Mouse (Mus musculus) hindbrain, embryonic 10.5 days (tissue): Measurements from ENCODE around the gene Cracr2b. TPM values are rescaled to one million over a fixed set of nuclear protein-coding genes. Genes with fewer than 3 reads are reported as not detected.
A peak's percentile ranks its signal among the peaks of the same experiment; 100 is the strongest.

Experiments used
- DNase-seq: peaks from one replicate; pipeline ENCODE4 v3.0.0-alpha.2; 2017; ENCODE audit warnings: low spot score
- H3K27ac ChIP-seq: fragments of 300-500 bp; sonication (generic); 2 replicates; pipeline ENCODE4 v1.5.1; 2016; ENCODE audit warnings: mild to moderate bottlenecking, moderate library complexity
- H3K27me3 ChIP-seq: fragments of 300-500 bp; sonication (generic); 2 replicates; pipeline ENCODE4 v1.6.1; 2016; ENCODE audit warnings: mild to moderate bottlenecking; ENCODE audit not compliant: poor library complexity, insufficient read depth, severe bottlenecking
- H3K36me3 ChIP-seq: fragments of 300-500 bp; sonication (generic); 2 replicates; pipeline ENCODE4 v1.6.1; 2016; ENCODE audit warnings: mild to moderate bottlenecking, moderate library complexity
- H3K4me1 ChIP-seq: fragments of 300-500 bp; sonication (generic); replicated peaks from 2 replicates; pipeline ENCODE4 v1.6.1; 2016; ENCODE audit warnings: mild to moderate bottlenecking
- H3K4me3 ChIP-seq: fragments of 300-500 bp; sonication (generic); 2 replicates; pipeline ENCODE4 v1.5.1; 2016; ENCODE audit warnings: mild to moderate bottlenecking, moderate library complexity
- H3K9me3 ChIP-seq: fragments of 300-500 bp; sonication (generic); 2 replicates; pipeline ENCODE4 v1.6.1; 2016; ENCODE audit warnings: mild to moderate bottlenecking, moderate library complexity
- WGBS: fragments of 180-500 bp; shearing (Covaris S2); methylation state at CpG from one replicate; pipeline ENCODE4 v1.1.7; 2016; 5-methylcytosine and 5-hydroxymethylcytosine counted together
- polyA plus RNA-seq: library from polyadenylated mRNA; unstranded; fragments of >200 nt; fragmentation: Nextera tagmentation; extraction: Ambion mirVana; gene quantifications from 2 replicates; pipeline ENCODE4 v1.2.1, GENCODE M21; 2016

Gene Cracr2b
- polyA plus RNA-seq, 1 experiment from 2014 or later, result 8.1 TPM

DNA sequence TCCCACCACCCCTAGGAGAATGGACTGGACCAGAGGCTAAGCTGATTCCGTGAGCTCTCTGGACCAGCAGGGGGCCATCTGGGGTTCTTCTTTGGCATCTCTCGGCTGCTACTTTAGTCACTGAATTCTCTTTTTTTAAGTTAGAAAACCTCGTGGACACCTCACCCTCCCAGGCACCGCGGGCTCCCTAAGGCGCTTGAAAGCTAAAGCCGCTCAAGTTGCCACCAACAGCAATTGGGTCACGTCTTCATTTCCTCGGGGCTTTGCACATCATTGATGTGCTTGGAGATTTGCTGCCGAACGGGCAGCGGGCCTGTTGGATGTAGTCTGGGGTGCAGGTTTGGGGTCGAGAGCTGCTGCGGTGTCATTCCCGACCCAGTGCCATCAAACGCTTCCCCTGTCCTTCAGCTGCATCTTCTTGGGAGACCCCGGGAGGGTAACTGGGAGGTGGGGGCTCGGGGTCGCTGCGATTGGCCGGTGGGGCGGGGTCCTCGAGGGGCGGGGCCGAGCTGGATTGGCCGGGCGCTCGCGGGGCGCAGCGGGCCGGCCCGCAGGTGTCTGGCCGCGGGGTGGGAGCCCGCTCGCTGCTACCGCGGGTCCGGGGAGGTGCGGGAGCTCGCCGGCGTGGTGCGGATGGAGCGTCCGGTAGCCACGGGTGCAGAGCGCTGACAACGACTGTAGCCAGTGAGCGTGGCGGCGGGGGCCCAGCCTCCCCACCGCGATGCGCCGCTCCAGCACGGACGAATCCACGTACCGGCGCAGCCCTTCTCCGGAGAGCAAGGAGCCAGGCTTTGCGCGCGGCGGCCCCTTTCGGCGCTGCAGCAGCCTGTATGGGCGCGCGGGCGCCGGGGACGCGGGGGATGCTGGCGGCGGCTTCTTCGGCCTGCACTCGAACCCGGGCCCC lies 20.9 kb downstream of the Cracr2b start:
- peak overlapping the region; percentile 65 for H3K27ac ChIP-seq

DNA sequence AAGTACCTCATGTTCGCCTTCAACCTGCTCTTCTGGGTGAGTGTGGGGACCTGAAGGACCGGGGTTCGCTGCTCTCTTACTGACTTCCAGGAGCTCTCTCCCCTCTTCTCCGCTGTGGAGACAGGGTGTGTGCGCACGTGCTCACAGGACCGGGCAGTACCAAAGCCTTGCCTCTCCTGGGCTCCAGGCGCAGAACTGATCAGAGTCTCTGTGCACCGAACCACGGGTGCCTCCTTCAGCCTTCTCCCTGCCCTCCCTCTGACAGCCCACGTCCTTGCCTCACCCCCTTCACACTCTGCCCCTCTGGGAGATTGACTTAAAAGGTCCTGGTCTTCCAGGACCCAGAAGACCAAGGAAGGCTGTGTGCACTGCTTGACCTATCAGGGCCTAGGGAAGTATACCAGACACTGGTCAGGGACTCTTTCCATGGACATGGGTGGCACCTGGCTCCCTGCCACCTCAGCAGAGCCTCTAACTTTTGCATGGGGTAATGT lies 21.7 kb downstream of the Cracr2b start:
- DNase-seq, result no peak
- no peaks in the 10 kb centered on the region for H3K9me3 ChIP-seq
- peaks cover 52% of the 10 kb centered on the region for H3K4me1 ChIP-seq
- 6% methylated on average over 11 of the region's 11 CpGs for WGBS
- peaks cover 38% of the 10 kb centered on the region for H3K27me3 ChIP-seq
- peak overlapping the region; percentile 65 for H3K27ac ChIP-seq
- H3K4me3 ChIP-seq, result peak overlapping the region; percentile 76
- H3K36me3 ChIP-seq, result no peaks in the 10 kb centered on the region

More for the DNA sequence above, 20.9 kb downstream of the Cracr2b start:
- no peaks in the 10 kb centered on the region for H3K9me3 ChIP-seq
- under 1% methylated on average over 80 of the region's 81 CpGs for WGBS
- peaks cover 56% of the 10 kb centered on the region for H3K4me1 ChIP-seq
- no peaks in the 10 kb centered on the region for H3K36me3 ChIP-seq
- DNase-seq, result peak; percentile 78
- H3K4me3 ChIP-seq, result peak overlapping the region; percentile 76
- peaks cover 45% of the 10 kb centered on the region for H3K27me3 ChIP-seq

DNA sequence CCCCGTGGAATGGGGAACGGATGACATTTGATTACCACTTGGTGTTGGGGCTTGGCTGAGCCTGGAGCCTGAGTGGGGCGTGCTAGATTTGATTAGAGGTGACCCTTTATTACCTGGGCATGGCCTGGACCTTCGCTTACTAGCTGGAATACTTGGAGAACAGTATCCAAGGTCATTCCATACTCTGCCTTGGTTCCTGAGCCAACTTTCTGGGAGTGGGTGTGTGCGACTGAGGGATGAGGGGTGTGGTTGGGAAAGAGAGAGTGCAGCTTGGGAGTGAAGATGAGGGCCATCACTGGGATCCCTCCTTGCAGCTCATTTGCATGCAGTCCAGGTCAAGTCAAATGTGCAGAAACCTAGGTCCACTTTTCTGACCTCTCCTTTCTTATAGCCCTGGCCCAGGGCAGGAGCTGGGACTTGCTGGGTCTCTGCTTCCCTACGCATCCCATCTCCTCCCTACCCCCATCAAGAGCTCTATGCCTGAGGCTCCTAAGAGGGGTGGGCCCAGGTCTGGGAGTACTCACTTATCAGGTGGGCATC lies 22.3 kb downstream of the Cracr2b start:
- no peak for DNase-seq
- H3K9me3 ChIP-seq, result no peaks in the 10 kb centered on the region
- H3K4me1 ChIP-seq, result peaks cover 46% of the 10 kb centered on the region
- 79% methylated on average over 6 of the region's 6 CpGs for WGBS
- peaks cover 34% of the 10 kb centered on the region for H3K27me3 ChIP-seq
- H3K4me3 ChIP-seq, result peak overlapping the region; percentile 76; the same call in 1 of the 2 replicates
- no peaks in the 10 kb centered on the region for H3K36me3 ChIP-seq
- no peak overlapping the region for H3K27ac ChIP-seq

DNA sequence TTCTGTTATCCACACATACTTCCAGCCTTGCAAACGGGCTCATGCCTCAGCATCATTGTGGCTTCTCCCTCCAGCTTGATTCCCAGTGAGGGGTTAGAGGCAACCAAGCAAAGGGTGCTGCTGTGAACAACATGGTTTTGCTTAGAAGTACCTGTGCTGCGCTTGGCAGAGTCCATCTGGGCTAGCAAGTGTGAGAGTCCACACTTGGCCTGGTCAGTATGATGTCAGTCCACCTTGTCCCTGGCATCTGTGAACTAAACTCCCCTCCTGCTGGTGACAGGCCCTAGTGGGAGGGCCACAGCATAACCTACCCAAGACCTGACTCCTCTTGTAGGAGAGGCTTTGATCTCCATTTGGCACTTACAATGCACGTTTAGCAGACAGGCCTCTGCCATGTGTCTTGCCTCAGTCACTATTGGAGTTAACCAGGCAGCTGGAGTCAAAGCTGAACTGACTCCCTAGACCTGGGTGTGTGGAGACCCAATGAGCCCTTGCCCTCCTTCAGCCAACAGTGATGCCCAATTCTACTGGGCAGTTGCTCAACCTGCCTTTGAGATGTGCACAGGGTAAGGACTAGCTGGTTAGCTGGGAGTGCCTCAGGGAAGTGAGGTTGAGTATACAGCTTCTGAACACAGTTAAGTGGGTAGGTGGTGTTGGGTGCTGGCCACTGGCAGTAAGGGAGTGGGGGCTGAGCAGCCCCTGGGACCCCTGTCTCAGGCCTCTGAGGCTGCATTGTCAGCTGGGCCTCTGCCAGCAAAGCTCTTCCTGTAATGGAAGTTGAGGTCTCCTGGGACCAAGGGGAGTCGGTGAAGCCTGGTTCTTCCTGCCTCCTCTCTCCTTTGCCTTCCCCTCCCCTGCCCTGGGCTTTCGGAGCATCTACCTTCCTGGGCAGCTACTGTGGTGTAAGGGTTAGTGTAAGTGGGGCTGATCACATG lies 23.6 kb downstream of the Cracr2b start:
- H3K27ac ChIP-seq, result no peak overlapping the region
- WGBS, result 81% methylated on average over 5 of the region's 5 CpGs

DNA sequence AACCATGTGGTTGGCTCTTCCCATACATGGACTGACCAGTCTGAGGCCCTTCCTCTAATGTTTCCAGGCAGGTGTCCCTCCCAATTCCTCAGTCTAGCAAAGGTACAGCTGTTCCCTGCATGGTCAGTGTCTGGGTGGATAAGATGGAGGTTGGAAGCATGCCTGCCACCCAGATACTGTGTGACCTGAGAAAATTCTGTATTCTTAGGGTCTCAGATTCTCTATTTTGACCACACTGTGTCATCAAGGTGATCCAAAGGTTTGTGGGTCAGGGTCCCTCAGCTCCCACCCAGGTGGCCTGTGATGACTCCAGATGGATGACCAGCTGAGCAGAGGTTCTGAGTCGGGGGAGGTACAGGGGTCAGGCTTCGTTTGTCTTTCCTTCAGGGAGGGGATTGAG lies 24.3 kb downstream of the Cracr2b start:
- H3K36me3 ChIP-seq, result no peaks in the 10 kb centered on the region
- no peak for DNase-seq
- H3K9me3 ChIP-seq, result no peaks in the 10 kb centered on the region
- 84% methylated on average over 2 of the region's 2 CpGs for WGBS
- H3K27ac ChIP-seq, result no peak overlapping the region
- H3K4me1 ChIP-seq, result peaks cover 44% of the 10 kb centered on the region
- H3K4me3 ChIP-seq, result no peak overlapping the region
- peaks cover 32% of the 10 kb centered on the region for H3K27me3 ChIP-seq

More for the DNA sequence above, 23.6 kb downstream of the Cracr2b start:
- H3K4me1 ChIP-seq, result peaks cover 44% of the 10 kb centered on the region
- DNase-seq, result no peak
- no peaks in the 10 kb centered on the region for H3K9me3 ChIP-seq
- peaks cover 32% of the 10 kb centered on the region for H3K27me3 ChIP-seq
- H3K36me3 ChIP-seq, result no peaks in the 10 kb centered on the region
- no peak overlapping the region for H3K4me3 ChIP-seq

DNA sequence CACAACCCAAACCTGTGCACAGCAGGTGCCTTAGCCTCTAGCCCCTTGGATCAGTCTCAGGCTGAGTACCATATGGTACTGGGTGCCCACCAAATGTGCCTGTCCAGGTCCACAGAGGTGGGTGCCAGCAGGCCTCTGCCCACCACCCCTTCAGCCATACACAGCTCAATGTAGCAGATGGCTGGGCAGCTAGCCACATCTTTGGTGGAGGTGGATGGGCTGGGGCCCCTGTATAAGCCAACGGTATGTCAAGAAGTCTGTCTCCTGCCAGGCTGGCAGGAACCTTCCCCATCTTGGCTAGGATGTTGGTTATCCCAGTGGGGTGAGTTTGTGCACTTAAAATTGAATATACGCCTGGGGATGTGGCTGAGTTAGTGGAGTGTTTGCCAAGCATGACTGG lies 24.7 kb downstream of the Cracr2b start:
- WGBS, result 85% methylated on average over 2 of the region's 2 CpGs
- Histone ChIP-seq H3K9me3 (no peaks in the 10 kb centered on the region), H3K27ac (no peak overlapping the region), H3K27me3 (peaks cover 32% of the 10 kb centered on the region), H3K4me3 (no peak overlapping the region), H3K4me1 (peaks cover 44% of the 10 kb centered on the region), H3K36me3 (no peaks in the 10 kb centered on the region)
- no peak for DNase-seq

DNA sequence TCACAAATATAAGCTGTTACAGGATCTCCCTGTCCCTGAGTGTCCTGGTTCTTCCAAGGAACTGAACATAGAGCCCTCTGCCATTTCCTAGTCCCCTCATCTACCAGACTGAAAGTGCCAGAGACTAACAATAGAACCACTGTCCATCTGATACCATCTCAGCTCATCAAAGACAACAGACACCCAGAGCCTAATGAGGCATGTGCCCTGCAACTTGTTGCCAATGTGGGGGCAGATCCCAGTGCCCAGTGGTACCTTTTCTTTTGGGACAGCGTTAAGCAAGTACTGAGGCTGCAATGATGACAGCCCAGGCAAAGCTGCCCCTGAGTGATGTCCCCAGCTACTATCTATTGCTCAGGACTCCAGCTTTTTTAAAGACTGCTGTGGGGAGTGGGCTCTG lies 25.3 kb downstream of the Cracr2b start:
- WGBS, result 94% methylated on average over 1 of the region's 1 CpGs
- H3K36me3 ChIP-seq, result peaks cover 6% of the 10 kb centered on the region; the same call in 1 of the 2 replicates

DNA sequence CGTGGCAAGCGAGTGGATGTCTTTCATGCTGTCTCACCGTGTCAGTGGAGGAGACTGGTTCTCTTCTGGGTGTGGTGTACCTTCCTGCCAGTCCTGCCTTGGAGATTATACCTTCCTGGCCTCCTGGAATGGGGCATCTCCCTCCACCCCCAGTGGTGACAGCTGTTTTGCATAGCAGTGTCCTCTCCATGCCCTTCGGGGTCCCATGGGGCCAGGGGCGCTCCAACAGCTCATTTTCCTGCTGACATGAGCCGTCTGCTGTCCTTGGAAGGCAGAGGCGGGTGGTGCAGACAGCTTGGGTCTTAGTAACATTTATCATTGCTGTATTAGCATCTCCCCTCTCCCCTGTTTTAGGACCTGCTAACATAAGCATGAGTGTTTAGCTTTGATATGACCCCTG lies 26.2 kb downstream of the Cracr2b start:
- 81% methylated on average over 7 of the region's 7 CpGs for WGBS
- DNase-seq, result no peak

More for the DNA sequence above, 25.3 kb downstream of the Cracr2b start:
- Histone ChIP-seq H3K4me3 (no peak overlapping the region), H3K27ac (no peak overlapping the region), H3K4me1 (peaks cover 39% of the 10 kb centered on the region), H3K27me3 (peaks cover 32% of the 10 kb centered on the region), H3K9me3 (no peaks in the 10 kb centered on the region)
- DNase-seq, result no peak

DNA sequence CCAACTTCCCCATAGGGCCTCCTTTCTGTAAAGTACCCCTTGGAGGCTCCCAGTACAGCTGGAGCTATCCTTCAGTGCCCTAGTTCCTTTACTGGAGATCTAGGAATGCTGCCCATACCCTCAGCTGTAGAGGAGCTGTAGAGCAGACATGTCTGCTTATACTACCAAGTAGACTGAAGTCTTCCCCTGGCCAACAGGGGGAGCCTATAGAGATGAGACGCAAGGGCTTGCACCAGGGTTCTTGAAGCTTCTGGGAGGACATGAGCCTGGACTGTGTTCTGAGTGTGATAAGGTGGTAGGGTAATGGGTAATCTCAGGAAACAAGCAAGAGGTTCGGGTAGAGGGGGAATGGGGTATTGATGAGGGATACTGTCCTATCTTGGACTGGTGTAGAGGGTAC lies 30.3 kb downstream of the Cracr2b start:
- 82% methylated on average over 2 of the region's 2 CpGs for whole genome bisulfite sequencing
- H3K4me1 ChIP-seq, result peaks cover 5% of the 10 kb centered on the region; the same call in 1 of the 2 replicates
- H3K9me3 ChIP-seq, result no peaks in the 10 kb centered on the region
- no peaks in the 10 kb centered on the region for H3K27me3 ChIP-seq
- H3K27ac ChIP-seq, result no peak overlapping the region
- peaks cover 46% of the 10 kb centered on the region for H3K36me3 ChIP-seq
- no peak overlapping the region for H3K4me3 ChIP-seq
- no peak for DNase-seq

More for the DNA sequence above, 26.2 kb downstream of the Cracr2b start:
- H3K9me3 ChIP-seq, result no peaks in the 10 kb centered on the region
- peaks cover 25% of the 10 kb centered on the region for H3K27me3 ChIP-seq
- peaks cover 15% of the 10 kb centered on the region for H3K36me3 ChIP-seq
- no peak overlapping the region for H3K4me3 ChIP-seq
- H3K27ac ChIP-seq, result no peak overlapping the region
- H3K4me1 ChIP-seq, result peaks cover 30% of the 10 kb centered on the region

DNA sequence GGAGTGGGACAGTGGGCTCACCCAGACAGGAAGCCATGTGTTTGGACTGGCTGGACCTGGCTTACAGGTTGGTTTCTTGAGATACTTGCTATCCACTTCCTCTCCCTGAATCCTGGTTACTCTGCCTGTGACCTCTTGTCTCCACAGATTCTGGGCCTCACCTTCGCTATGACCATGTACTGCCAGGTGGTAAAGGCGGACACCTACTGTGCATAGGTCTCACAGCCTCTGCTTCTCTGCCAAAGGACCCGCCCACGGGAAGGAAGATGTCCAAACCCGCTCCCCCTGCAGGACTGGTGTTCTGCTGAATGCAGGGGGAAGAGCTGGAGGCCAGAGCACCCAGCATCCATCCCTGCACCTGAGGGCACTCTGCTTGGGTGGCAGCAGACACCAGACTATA lies 31.8 kb downstream of the Cracr2b start:
- no peak for DNase-seq
- H3K27me3 ChIP-seq, result no peaks in the 10 kb centered on the region
- no peaks in the 10 kb centered on the region for H3K4me1 ChIP-seq
- 88% methylated on average over 5 of the region's 5 CpGs for WGBS
- H3K9me3 ChIP-seq, result no peaks in the 10 kb centered on the region
- H3K27ac ChIP-seq, result no peak overlapping the region
- H3K36me3 ChIP-seq, result peaks cover 51% of the 10 kb centered on the region
- no peak overlapping the region for H3K4me3 ChIP-seq

DNA sequence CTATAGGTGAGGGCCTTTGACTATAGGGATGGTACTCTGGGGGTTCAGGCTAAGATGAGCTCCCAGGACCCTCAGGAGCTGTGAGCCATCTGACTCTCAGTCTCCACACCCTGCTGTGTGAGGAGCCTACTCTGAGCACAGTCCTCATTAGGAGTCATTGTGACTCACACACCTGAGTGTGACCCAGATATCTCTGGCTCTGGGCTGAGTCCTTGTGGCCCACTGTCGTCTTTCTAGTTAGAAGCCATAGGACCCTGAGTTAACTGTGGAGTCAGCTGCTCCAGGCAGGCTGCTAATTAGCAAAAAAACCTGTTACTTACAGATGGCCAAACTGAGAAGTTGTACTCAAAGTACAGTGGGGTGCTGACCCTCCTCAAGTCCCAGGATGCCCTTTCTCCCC lies 32.8 kb downstream of the Cracr2b start:
- no peak overlapping the region for H3K27ac ChIP-seq
- H3K4me3 ChIP-seq, result no peak overlapping the region
- H3K27me3 ChIP-seq, result no peaks in the 10 kb centered on the region
- H3K9me3 ChIP-seq, result no peaks in the 10 kb centered on the region
- no peaks in the 10 kb centered on the region for H3K4me1 ChIP-seq
- no peak for DNase-seq
- WGBS, result 78% methylated on average over 1 of the region's 1 CpGs
- H3K36me3 ChIP-seq, result peaks cover 51% of the 10 kb centered on the region

DNA sequence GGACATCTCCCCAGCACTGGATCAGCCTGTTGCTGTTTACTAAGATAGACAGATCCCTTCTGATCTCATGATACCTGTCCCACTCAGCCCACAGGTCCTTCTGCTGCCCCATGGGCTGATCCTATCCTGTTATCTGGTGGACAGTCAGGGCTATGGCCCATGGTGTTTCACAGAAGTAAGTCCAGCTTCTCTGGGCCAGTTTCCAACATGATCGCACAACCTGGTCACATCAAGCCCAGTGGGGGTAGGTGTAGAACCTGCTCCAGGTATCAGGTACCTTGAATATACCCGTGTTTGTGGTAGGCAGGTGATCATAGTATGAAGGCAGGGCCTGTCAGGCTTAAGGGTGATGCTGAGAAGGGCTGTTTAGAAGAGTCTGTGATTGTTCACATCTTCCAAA lies 34.5 kb downstream of the Cracr2b start:
- Histone ChIP-seq H3K9me3 (no peaks in the 10 kb centered on the region), H3K4me1 (no peaks in the 10 kb centered on the region), H3K27me3 (no peaks in the 10 kb centered on the region), H3K4me3 (no peak overlapping the region), H3K27ac (no peak overlapping the region), H3K36me3 (peaks cover 62% of the 10 kb centered on the region)
- no peak for DNase-seq
- 81% methylated on average over 2 of the region's 2 CpGs for WGBS
